Mouse (Mus musculus): Measurements from ENCODE around the gene Lamc2. TPM values are rescaled to one million over a fixed set of nuclear protein-coding genes. Genes with fewer than 3 reads are reported as not detected.

Lamc2 gene
- 1 to 10 TPM; 8.7 to 9.3 TPM for total RNA-seq (2021)

DNA sequence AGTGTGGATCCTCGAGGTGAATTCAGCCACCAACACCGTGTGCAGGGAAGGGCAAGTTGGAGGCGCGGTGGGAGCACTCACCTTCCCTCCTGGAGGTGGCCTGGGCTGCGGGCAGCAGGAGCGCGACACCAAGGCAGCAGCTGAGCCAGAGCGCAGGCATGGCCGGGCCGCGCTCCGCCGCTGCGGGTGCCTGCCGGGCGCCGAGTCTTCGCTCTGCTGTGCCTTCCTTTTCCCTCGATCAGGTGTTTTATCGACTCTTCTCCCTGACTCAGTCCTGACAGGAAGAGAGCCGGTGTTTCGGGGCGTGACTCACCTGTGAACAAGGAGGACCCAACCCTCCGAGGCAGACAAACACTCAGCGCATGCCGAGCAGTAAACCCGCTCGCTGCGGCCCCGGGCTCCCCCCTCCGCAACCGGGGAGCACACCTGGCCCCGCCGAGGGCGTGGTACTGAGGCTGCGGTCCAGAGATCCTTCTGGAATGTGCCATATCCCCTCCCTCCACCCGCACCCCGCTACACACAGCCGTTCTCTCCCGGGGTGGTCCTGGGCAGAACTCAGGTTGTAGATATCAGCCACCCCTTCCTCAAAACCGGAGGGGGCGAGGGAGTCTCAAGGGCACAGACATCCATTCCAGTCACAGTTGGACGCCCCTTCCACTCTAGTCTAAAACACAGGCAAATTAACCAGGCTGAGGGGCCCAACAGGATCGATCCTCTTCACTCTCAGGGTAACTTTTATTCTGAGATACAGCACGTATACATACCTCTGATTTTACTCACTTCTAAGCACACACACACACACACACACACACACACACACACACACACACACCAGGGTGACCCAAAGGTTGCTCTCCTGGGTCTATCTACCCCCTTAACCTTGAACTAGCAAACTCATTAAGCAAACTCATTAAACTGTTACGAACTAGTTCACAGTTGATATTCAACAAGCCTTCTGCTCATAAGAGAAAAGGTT is at the start of gene Lamc2:
Lamc2 (minus strand) TSS at position 620 of the 976 bp plus-strand sequence.
- intact Hi-C loops (cut with DNase I) = no loop called here
- DNase-seq (ENCODE audit: low spot score) = no peak

GRCm38 (mm10) chr1:153235576-153235975 is 49.3 kb upstream of the Lamc2 start:
- no peak for DNase-seq (ENCODE audit: low spot score)
- intact Hi-C loops (cut with DNase I) = no loop called here

DNA sequence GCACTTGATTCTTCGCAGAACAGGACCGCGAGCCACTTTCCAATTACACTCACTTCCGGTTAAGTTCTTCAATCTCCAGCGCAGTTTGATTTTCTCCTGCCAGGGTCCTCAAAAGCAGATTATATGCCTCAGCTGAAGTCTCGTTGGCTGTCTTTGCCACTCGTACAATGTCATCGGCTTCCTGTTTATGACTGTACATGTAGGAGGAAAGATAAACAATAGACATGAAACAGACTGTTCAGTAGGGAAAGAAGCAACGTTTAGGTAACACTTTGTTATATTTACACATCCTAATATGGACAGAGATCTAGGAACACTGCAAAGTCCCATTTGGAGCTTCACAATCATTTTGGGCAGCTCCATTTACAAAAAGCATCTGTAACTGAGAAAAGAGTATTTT is 45.4 kb upstream of the Lamc2 start:
- intact Hi-C loops (cut with DNase I) = no loop called here
- no peak for DNase-seq (ENCODE audit: low spot score)

DNA sequence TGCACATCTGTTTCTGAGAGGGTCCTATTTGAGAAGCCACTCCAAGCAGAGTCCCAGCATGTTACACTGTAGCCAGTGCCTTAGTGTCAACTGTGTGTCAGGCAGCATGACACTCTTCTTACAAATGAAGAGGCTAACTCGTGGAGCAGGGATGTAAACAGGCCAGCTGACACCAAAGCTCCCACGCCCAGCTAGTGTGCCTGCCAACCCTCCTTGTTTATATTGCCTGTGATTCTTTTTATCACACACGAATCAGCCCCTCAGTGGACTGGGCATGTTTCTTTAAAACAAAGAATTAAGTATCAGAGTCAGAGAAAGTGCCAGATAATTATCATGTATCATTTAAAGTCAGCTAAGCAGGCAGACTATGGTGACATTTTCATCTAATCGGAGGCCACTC is 41.7 kb upstream of the Lamc2 start:
- intact Hi-C loops (cut with DNase I) = loop anchor here (5.0 kb wide), 1 partner anchor 149 kb away; no protein-coding TSS in a partner anchor
- no peak for DNase-seq (ENCODE audit: low spot score)

DNA sequence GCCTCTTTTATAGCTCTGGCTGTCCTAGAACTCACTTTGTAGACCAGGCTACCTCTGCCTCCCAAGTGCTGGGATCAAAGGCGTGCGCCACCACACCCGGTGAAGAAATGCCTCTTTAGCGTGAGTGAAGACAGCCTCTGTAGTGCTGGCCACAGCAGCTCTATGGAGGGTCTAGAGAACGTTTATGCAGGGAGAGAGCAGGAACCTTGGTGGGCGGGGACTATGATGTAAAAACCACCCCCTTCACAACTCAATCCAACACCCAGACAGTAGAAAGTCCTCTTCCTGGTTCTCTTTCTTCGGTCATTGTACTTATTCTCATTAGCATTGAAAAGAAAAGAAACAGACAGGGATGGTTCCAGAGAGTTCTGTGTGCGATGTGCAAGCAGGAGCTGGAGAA is 40.8 kb upstream of the Lamc2 start:
- DNase-seq (ENCODE audit: low spot score) = no peak

DNA sequence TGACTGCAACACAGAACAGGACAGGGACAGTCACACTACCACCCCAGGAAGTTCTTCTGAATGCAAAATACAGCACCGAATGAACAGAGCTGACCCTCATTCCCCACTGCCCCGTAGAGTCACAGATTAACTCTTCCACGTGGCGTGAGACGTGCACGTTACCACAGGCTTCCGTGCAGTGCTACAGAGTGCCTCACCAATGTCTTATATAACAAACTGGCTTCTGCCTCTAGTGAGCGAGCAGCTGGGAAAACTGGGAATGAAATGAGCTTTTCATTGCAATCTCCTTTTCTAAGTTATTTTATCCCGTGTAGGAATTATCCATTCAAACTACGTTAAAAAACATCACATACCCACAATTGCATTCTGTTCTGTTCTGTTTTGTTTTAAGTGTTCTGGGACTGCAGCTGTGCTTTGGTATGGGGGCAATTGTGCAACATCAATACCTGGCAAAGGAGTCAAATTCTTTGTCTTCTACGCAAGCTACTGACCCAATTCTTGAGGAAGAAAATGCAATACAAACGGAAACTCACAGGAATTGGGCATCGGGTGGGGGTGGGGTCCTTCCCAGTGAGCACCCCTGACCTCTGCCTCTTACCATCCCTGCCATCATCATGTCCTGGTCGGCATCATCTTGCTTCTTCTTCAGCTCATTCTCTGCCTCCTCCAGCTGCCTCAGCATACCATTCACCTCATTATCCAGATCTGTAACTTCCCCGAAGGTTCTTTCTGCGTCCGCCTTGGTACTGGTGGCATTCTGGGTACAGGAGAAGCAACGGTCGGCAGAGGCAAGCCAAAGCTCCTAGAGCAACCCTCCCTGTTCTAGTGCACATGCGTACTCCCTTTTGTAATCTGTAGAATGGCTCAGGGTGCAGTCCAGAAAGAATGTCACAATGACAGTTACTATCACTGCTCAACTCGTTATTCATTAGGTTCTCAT is 39.8 kb upstream of the Lamc2 start:
- DNase-seq (ENCODE audit: low spot score) = no peak
- intact Hi-C loops (cut with DNase I) = loop anchor here (5.0 kb wide), 1 partner anchor 151 kb away; no protein-coding TSS in a partner anchor

More for the DNA sequence above, 40.8 kb upstream of the Lamc2 start:
- intact Hi-C loops (cut with DNase I) = loop anchor here (5.0 kb wide), 1 partner anchor 150 kb away; no protein-coding TSS in a partner anchor

GRCm38 (mm10) chr1:153224331-153224730 is 38.1 kb upstream of the Lamc2 start:
- no peak for DNase-seq (ENCODE audit: low spot score)
- intact Hi-C loops (cut with DNase I) = loop anchor here (5.0 kb wide), 1 partner anchor 122 kb away; no protein-coding TSS in a partner anchor

DNA sequence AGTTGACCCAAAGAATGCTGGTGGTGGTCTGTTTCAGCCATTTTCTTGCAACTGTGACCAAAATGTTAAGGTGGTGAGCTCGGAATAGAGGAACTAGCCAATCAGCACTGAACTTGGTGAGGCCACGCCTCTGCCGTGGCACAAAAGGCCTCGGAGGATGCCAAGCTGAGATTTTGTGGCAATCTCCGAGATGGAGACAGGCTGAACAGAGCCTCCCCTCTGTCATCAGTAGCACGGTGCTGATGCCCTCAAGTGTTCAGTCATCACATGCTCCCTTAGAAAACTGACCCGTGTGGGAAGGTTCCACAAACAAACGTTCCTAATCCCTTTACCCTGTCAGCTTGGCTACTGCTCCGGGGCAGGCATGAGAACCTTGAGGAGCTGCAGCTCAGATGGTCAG is 33.1 kb upstream of the Lamc2 start:
- intact Hi-C loops (cut with DNase I) = no loop called here
- DNase-seq (ENCODE audit: low spot score) = no peak

DNA sequence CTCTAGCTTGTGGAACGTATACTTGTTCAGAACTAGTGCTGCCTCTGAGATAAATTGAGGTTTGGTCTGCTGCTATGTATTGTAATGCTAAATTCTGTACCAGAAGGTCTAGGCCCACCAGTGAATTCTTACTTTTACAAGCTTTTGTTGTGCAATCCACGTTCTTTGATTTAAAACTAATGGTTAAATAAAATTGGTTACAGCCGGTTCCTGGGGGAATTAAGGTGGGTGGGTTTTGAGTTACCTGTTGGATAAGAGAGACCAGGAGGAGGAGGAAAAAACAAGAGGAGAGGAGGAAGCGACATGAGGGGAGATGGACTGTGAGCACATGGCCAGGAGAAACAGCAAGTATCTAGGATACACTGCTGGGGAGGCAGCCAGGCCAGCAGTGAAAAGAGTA is 30.3 kb upstream of the Lamc2 start:
- DNase-seq (ENCODE audit: low spot score) = no peak
- intact Hi-C loops (cut with DNase I) = no loop called here

DNA sequence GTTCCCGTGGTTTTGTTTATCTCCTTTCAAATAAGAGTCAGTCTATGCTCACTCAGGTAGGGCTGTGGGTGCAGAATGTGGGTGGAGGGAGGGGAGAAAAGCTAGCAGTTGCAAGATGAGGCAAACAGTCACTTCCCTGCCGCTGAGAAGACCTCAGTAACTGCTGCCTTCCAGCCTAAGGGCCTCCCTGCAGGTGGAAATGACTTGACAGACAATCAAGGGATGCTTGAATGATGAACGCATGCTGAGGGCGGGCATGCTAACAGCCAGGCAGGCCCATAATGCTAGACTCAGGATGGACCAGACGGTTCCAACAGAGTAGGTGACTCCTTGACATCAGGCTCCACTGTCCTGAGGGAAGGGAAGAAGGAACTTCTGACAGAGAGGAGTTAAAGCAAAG is 29.4 kb upstream of the Lamc2 start:
- no peak for DNase-seq (ENCODE audit: low spot score)
- intact Hi-C loops (cut with DNase I) = no loop called here

GRCm38 (mm10) chr1:153210992-153211391 is 24.7 kb upstream of the Lamc2 start:
- DNase-seq (ENCODE audit: low spot score) = no peak
- intact Hi-C loops (cut with DNase I) = no loop called here

DNA sequence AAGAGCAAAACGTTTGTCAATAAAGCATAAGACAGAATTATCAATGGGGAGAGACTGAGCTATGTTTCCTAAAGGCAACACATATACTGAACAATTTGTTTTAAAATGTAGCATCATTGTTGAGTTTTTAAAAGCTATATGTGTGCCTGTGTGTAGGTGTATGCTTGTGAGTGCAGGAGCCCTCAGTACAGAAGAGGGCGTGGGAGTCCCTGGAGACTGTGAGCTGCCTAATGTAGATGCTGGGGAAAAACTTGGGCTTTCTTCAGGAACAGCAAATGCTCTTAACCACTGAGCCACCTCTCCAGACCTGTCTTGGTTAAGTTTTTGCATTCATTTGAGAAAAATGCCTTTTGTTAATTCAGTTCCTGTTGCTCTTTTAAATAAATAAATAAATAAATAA is 24.0 kb upstream of the Lamc2 start:
- intact Hi-C loops (cut with DNase I) = no loop called here

GRCm38 (mm10) chr1:153202195-153202594 is 15.9 kb upstream of the Lamc2 start:
- intact Hi-C loops (cut with DNase I) = no loop called here
- DNase-seq (ENCODE audit: low spot score) = no peak

More for the DNA sequence above, 24.0 kb upstream of the Lamc2 start:
- DNase-seq (ENCODE audit: low spot score) = no peak

- intact Hi-C loops (cut with DNase I) = no loop called here
- DNase-seq (ENCODE audit: low spot score) = no peak
Observed at GRCm38 (mm10) chr1:153201448-153201847, 15.2 kb upstream of the Lamc2 start.

GRCm38 (mm10) chr1:153197316-153197850 is 11.1 kb upstream of the Lamc2 start:
- DNase-seq (ENCODE audit: low spot score) = no peak
- intact Hi-C loops (cut with DNase I) = no loop called here

- intact Hi-C loops (cut with DNase I) = no loop called here
- DNase-seq (ENCODE audit: low spot score) = no peak
Observed at GRCm38 (mm10) chr1:153192945-153193344, 6.7 kb upstream of the Lamc2 start.

GRCm38 (mm10) chr1:153192379-153192778 is 6.1 kb upstream of the Lamc2 start:
- DNase-seq (ENCODE audit: low spot score) = no peak
- intact Hi-C loops (cut with DNase I) = no loop called here

DNA sequence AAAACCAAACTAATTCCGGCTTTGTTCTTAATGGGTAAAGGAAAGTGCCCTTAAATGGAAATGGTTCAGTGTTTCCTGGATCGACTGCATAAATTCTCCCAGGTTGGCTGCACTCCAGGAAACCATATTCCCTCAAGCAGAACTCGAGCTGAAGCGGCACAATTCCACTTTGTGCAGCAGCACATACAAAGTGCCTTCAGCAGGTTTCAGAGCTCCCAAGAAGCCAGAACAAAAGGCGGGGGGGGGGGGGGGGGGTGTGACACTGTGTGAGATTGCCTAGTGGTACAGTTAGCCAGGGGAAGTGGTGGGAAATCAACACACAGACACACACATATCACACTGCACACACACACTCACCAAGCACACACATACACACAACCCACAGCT is 5.7 kb upstream of the Lamc2 start:
- no peak for DNase-seq (ENCODE audit: low spot score)
- intact Hi-C loops (cut with DNase I) = no loop called here

- no peak for DNase-seq (ENCODE audit: low spot score)
- intact Hi-C loops (cut with DNase I) = no loop called here
Observed at GRCm38 (mm10) chr1:153191237-153191942, 5.1 kb upstream of the Lamc2 start.

Data from heart, postnatal 25 days (tissue).